Mouse (Mus musculus): ENCODE measurements around the gene Tmem184a.

The Tmem184a gene

GRCm38 (mm10) chr5:139792966-139793337 is 26.8 kb downstream of the Tmem184a start:
- DNase-seq (ENCODE audit: low spot score), result no peak

- no peak for DNase-seq (ENCODE audit: low spot score)
Measured at GRCm38 (mm10) chr5:139792159-139792775, 27.4 kb downstream of the Tmem184a start.

- DNase-seq (ENCODE audit: low spot score), result peak; percentile 96
Measured at GRCm38 (mm10) chr5:139791227-139792158, 28.2 kb downstream of the Tmem184a start, which contains the start of gene Mafk. TSS of gene Mafk (plus strand) at chr5:139791513.

- DNase-seq (ENCODE audit: low spot score), result no peak
Measured at GRCm38 (mm10) chr5:139789466-139789865, 30.3 kb downstream of the Tmem184a start.

- DNase-seq (ENCODE audit: low spot score), result no peak
Measured at GRCm38 (mm10) chr5:139781406-139781805, 38.3 kb downstream of the Tmem184a start.

GRCm38 (mm10) chr5:139776966-139777365 is 42.8 kb downstream of the Tmem184a start:
- no peak for DNase-seq (ENCODE audit: low spot score)

- peak; percentile 99 for DNase-seq (ENCODE audit: low spot score)
Measured at GRCm38 (mm10) chr5:139775216-139775926, 44.3 kb downstream of the Tmem184a start, which contains the start of gene Ints1. TSS of gene Ints1 (minus strand) at chr5:139775674.

- DNase-seq (ENCODE audit: low spot score), result no peak
Measured at GRCm38 (mm10) chr5:139768216-139768615, 51.5 kb downstream of the Tmem184a start.

- DNase-seq (ENCODE audit: low spot score), result peak; percentile 61
Measured at GRCm38 (mm10) chr5:139764296-139764695, 55.4 kb downstream of the Tmem184a start.

- DNase-seq (ENCODE audit: low spot score), result no peak
Measured at GRCm38 (mm10) chr5:139758096-139758495, 61.6 kb downstream of the Tmem184a start.

- DNase-seq (ENCODE audit: low spot score), result no peak
Measured at GRCm38 (mm10) chr5:139756586-139756985, 63.1 kb downstream of the Tmem184a start.

- no peak for DNase-seq (ENCODE audit: low spot score)
Measured at GRCm38 (mm10) chr5:139756135-139756534, 63.6 kb downstream of the Tmem184a start.

- peak; percentile 82 for DNase-seq (ENCODE audit: low spot score)
Measured at GRCm38 (mm10) chr5:139754753-139755152, 65.0 kb downstream of the Tmem184a start.

Data from retina, embryonic 14.5 days (tissue).